Mouse (Mus musculus) forebrain, embryonic 15.5 days (tissue): ENCODE data around the gene Atp2c1. TPM values are rescaled to one million over a fixed set of nuclear protein-coding genes. Genes with fewer than 3 reads are reported as not detected.

Source experiments
- polyA plus RNA-seq: library from polyadenylated mRNA; unstranded; fragments of >200 nt; fragmentation: Nextera tagmentation; extraction: Ambion mirVana; gene quantifications from 2 replicates; pipeline ENCODE4 v1.2.1, GENCODE M21; 2015

The Atp2c1 gene
- polyA plus RNA-seq, 1 experiment from 2014 or later, result 95.0 TPM

Other genes with a start within 250 kb of the Atp2c1 start
- 13.0 and 13.7 TPM in 2 replicates for gene Aste1, start 131.9 kb downstream of the Atp2c1 start, polyA plus RNA-seq
- gene Nek11, start 131.8 kb downstream of the Atp2c1 start, polyA plus RNA-seq, result 1.7 and 3.1 TPM in 2 replicates
- 19.0 and 19.7 TPM in 2 replicates for gene Pik3r4, start 115.7 kb upstream of the Atp2c1 start, polyA plus RNA-seq